Mouse (Mus musculus) embryo, embryonic 10.5 days (tissue): Measurements from ENCODE around the gene Slc36a3.
A peak's percentile ranks its signal among the peaks of the same experiment; 100 is the strongest.
"Not testable (repeated sequence)": the region's sequence is repeated elsewhere in the genome, so short reads cannot be mapped to it uniquely, and the experiment has no call there.

ENCODE experiments used
- DNase-seq: peaks from one replicate; pipeline ENCODE4 v3.0.0-alpha.2; 2015; ENCODE audit warnings: low spot score

Slc36a3 gene

DNA sequence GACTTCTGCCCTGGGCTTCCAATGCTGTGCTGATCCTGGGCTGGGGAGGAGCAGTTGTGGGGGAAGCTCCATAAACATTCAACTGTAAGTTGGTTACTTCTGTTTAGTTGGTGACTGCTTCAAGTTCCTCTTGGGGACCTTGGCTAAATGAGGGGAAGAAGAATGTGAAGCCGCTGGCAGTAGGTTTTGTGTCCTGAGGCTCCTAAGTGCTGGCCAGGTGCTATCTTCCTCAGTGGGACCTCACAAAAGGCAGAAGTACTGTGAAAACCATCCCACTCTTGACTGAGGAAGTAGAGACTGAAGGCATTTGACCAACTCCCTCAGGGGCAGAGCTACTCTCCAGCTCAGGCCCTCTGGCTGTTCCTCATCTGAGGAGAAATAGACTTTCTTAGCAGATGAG lies 44.9 kb downstream of the Slc36a3 start:
- DNase-seq = no peak

DNA sequence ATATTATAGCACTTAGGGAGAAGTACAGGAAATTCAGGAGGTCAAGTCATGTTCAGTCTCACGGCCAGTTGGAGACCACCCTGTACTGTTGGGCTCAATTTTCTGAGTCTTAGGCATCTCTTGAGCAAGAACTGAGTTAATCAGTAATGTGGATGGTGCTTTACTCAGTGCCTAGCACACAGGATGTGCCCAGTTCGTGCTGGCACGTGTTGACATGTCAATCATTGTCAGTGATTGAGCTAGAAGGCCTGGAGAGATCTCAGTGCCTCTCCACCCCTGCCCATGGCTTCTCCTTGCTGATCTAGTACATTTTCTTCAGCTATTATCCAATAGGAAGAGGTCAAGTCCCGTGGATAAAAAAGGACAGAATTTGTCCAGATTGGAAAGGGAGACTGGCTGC lies 46.1 kb downstream of the Slc36a3 start:
- no peak for DNase-seq

DNA sequence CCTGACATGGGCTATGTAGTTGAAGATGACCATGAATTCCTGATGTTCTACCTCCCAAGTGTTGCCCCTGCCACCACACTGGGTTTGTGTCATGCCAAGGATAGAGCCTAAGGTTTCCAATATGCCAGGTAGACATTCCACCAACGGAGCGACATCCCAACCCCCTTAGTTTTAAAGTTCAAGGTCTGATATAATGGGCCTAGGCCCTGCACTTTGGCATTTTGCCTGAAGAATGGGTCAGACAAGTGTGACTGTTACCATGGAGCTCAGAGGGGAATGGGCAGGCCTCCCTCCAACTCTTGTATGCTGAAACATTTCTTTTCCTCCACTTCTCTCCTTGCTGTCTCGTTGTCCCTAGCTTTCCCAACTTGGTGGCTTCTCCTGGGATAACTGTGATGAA lies 48.3 kb downstream of the Slc36a3 start:
- DNase-seq = no peak

DNA sequence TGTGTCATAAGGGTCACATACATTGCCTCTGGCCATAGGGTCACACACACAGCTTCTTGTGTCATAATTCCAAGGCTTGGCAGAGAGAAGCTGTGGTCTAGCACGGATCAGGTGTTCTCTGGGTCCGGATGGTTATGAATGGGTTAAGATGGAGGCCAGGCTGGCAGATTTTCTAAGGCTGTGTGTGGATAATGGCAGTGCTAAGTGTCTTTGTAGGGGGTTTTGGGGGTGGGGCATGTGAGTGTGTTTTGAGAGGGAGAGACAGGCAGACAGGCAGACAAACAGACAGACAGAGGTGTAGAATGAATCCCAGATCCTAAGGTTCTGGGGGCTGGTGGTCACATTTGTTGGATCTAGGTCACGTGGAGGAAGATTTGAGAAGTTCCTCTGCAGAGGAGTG lies 49.5 kb downstream of the Slc36a3 start:
- no peak for DNase-seq

DNA sequence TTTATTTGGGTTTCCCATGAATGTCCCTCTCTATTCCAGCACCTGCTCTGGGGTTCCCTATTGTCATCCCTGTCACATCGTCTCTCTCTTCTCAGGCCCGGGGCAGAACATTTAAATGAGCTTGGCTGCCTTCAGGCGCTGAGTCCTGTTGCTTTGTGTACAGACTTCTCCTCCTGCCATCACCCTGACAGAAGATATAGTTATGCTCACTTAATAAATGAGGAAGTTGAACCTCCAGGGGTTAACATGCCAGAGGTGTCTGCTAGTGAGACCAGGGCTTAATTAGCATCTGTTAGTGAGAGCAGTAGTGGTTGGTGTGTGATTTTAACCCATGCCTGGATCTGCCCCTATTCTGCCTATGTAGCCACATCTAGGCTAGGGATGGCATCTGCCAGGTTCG lies 51.6 kb downstream of the Slc36a3 start:
- no peak for DNase-seq

DNA sequence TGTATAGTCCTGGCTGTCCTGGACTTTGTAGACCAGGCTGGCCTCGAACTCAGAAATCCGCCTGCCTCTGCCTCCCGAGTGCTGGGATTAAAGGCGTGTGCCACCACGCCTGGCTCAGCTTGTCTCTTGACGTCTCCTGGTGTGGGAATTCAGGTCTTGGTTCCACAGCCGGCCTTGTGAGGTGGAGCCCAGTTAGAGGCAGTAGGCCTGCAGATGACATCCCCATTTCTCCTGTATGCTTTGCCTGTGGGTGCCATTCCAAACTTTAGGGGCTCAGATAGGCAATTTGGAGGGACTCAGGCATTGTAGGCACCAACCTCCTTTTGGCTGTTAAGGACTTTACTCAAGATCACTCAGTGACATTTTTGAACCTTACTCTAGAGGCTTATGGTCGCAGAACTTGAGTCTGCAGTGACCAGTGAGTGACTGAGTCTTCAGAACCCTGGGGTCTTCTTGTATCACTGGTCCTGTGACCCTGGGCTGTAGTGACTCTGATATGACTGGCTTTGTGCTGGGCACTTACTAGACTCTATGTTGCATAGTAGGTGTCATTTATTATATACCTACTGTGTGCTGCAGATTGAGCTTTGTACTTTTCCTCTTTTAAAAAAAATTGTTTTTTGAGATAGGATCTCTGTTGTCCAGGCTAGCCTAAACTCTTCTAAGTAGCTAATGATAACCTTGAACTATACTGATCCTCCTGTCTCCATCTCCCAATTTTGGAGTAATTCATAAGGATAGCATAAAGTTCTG lies 52.3 kb downstream of the Slc36a3 start:
- DNase-seq = no peak

DNA sequence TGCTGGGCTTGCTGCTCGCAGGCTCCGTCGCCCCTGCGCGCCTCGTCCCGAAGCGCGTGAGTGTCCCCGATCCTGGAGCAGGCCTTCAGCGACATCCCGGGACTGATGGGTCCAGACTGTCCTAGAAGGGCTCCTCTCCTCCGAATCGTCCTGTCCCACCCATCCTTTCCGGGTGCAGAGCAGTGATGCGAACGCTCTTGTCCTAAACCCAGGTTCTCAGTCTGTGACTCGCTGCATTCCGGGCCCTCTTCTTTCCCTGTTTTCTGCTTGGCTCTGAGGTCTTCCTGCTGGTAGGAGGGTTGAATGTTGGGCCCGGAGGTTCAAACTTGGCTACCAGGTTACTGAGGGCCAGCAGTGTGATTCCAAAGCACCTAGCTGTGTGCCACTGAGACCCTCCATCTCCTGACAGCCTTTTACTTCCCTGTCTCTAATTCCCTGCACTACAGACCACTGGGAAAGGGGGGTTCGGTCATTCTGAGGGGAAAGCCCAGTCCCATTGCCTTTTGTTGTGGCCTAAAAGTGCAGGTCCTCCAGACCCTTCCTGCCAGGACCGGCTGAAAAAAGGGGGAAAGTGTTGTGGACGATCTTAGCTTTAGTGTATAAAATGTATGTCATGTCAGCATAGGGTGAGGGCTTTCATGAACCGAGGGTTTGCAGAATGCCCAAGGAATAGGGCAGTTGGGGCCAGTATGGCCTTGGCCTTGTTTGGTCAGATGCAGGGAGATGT lies 53.2 kb downstream of the Slc36a3 start:
- peak; percentile 15 for DNase-seq

DNA sequence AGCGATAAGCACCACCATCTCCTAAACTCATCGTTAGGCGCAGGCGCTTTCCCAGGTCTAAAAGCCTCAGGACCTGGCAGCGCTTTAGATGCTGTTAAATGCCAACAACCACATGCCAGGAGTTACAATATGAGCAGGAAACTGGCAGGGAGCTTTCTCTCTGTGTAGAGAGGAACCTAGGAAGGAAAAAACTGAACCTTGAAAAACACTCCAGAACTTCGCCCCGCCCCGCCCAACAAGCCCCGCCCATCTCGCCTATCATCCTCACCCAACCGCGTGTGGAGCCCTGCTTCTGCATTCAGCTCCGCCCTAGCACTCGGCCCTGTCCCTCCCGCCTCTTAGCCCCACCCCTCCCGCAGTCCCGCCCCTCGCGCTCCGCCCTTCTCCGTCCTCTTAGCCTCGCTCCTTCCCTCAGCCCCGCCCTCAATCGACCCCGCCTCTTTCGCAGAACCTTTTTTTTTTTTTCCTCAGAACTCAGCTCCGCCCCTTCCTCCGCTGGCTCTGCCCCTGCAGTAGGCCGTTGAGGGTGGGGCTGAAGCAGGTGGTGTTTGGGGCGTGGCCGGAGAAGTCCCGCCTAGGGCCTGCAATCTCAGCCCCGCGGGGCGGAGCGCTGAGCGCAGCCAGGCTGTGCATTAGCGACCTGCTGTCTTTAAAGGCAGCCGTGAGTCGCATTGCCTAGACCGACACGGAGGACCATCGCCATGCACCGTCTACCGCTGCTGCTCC lies 53.9 kb downstream of the Slc36a3 start, which contains the start of gene Gm2a:
Gene Gm2a (plus strand): TSS at position 653 of the 726 bp plus-strand sequence.
- peak; percentile 97 for DNase-seq

DNA sequence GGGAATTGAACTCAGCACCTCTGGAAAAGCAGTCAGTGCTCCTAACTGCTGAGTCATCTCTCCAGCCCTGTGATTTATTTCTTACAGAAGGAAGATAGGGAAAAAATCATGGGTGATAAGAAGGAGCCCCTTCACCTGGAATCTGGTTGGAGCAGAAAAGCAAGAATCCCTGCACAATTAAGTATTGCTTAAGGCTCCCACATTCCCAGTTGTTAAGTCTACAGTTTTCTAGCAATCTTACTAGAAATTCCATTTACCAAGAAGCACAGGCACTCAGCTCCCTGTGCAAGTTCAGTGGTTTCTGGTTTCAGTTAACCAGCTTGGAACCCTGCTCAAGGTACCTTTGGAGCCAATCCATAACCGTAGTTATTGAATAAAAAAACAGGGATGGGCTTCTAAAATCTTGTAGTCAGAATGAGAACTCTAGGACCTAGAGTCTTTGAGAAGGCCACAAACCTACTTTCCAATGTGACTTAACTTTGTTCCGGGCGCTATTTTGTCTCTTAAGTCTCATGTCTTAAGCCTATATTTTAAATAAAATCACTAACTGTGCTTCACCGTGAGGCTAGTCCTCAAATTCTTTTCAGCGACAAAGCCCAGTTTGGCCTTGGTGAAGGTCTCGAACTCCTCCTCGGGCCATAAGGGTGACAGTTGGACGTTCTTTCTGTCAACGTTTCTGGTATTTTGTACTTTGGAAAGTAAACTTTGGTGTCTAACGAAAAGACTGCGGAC lies 54.6 kb downstream of the Slc36a3 start:
- no peak for DNase-seq

DNA sequence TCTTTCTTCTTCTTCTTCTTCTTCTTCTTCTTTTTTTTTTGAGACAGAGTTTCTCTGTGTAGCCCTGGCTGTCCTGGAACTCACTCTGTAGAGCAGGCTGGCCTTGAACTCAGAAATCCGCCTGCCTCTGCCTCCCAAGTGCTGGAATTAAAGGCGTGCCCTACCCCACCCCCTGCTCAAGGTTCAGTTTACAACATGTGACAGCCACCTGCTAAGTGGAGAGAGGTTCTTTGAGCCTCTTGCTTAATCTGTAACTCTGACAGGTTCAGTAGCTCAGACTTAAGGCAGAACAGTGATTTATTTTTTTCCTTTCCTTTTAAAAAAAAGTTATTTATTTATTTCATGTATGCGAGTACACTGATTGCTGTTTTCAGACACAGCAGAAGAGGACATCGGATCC lies 55.2 kb downstream of the Slc36a3 start:
- DNase-seq = not testable (repeated sequence)

DNA sequence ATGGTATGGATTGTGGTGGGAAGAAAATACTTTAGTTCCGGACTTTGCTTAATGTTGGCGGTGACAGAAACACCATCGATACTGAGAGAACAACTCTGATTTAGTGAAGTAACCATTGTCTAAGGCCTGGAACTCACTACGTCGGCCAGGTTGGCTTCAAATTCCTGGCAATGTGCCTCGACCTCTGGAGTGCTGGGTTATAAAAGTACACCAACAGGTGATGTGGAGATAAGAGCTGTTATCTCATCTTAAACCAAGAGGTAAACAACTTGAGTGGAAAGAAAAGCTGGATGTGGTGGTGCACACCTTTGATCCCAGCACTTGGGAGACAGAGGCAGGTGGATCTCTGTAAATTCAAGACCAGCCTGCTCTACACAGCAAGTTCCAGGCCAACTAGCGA lies 58.4 kb downstream of the Slc36a3 start:
- no peak for DNase-seq

DNA sequence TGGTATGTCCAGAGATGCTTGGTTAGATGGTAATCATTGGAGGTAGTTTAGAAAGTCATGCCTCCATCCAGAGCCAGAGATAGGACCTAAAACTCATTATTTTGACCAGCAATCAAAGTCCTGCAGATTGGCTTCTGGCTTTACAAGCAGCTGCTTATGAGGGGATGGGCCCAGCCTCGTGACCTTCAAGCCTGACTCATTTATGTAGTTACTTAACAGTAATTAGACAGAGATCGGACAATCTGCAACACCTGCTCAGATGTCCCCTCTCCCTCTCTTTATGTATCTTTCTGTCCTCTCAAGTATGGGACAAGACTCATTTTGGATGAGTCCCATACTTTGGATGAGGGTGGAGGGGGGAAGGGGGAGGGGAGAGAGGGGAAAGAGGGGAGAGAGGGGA lies 61.6 kb downstream of the Slc36a3 start:
- DNase-seq = no peak

DNA sequence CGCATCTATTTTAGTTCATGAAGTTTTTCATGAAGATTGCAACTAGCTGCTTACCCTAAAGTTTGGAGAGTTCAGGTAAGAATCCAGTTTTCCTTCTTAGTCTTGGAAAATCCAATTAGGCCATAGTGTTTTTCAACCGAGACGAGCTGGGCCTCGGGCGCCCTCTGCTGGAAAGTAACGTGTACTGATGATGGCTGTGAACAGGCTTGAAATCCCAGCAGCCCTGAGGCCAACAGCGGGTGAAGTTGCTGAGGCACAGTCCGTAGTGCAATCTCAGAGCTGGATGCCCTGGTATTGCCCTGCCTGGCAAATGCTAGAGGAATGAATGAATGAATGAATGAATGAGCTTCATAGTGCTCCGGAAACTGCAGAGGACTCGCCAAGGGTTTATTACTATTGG lies 64.5 kb downstream of the Slc36a3 start:
- peak; percentile 89 for DNase-seq

DNA sequence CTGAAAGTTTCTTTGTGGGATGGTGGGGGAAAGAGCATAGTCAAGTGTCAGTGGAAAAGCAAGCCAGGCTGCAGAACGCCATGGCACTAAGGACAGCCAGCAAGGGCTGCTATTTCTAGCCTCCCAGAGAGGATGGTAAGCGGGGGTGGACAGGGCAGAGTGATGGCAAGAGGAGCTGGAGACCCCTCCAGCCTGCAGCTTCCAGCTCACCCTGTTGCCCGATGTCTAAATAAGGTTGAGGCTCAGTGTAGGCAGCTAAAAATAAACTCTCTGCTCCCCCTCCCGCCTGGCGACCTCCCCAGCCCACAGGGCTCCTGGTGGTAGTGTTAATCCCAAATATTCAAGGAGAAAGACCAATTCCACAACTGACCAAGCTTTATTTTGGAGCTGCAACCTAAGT lies 66.1 kb downstream of the Slc36a3 start:
- DNase-seq = no peak

DNA sequence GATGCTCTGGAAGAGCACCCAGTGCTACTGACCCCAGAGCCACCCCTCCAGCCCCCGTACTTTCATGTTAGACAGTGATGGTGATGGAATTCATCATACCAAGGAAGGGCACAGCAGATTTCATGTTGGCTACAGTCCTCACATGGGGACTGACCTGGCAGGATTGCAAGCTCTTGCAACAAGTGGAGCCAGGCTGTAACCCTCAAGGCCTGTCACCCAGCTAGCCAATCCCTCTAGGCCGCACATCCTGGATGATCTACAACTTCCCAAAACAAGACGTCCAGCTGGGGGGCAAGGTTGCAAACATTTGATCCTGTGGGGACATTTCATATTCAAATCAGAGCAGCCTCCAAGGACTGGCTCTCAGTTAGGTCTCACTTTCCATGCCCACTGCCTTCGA lies 66.9 kb downstream of the Slc36a3 start:
- no peak for DNase-seq

DNA sequence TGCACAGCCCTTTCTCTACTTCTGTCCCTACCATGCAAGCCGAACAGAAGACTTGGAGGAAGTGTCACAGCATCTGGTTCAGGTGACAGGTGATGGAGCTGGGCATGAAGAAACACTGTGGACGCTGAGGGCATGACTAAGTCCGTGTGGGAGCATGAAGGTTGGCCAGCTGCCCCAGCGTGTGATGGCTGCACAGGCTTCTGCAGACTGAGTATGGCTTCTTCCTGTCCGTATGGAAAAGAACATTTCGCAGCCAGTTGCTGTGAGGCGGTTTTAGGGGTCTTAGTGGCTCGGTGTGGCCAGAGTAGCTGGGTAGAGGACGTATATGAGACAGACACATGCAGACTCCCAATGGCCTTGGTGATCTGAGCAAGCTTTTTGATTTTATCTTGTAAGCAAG lies 70.3 kb downstream of the Slc36a3 start:
- no peak for DNase-seq

DNA sequence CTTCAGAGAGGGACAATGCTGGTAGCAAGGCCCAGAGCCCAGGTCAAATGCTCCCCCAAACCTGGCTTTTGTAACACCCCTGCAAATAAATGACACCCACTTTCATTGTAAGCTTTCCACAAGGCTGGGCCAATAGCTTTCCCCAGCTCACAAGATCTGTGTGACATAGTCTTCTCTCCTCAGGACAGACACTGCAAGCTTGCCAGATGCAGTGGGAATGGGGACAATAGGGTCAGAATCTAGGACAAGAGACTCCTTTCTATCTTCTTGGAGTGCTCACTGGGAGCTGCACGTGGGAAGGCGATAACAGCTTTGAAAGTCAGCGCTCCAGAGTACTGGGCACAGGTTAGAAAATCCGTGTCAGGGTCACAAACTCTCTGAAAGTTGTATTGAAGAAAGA lies 72.3 kb downstream of the Slc36a3 start:
- DNase-seq = no peak

DNA sequence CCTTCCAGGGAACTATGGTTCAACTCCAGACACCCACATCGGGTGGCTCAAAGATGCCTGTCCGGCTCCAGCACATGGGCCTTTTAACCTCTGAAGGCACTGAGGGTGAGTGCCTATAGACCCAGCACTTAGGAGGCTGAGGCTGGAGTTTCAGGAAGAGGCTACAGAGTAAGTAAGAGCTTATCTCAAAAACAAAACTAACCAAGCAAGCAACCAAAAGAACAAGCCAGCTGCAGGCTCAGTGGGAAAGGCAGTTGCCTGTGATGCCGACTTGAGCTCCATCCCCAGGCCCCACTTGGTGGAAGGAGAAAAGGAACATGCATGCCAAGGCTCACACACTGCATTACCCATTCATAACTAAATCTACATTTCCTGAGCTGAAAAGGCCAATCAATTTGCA lies 73.0 kb downstream of the Slc36a3 start:
- no peak for DNase-seq

DNA sequence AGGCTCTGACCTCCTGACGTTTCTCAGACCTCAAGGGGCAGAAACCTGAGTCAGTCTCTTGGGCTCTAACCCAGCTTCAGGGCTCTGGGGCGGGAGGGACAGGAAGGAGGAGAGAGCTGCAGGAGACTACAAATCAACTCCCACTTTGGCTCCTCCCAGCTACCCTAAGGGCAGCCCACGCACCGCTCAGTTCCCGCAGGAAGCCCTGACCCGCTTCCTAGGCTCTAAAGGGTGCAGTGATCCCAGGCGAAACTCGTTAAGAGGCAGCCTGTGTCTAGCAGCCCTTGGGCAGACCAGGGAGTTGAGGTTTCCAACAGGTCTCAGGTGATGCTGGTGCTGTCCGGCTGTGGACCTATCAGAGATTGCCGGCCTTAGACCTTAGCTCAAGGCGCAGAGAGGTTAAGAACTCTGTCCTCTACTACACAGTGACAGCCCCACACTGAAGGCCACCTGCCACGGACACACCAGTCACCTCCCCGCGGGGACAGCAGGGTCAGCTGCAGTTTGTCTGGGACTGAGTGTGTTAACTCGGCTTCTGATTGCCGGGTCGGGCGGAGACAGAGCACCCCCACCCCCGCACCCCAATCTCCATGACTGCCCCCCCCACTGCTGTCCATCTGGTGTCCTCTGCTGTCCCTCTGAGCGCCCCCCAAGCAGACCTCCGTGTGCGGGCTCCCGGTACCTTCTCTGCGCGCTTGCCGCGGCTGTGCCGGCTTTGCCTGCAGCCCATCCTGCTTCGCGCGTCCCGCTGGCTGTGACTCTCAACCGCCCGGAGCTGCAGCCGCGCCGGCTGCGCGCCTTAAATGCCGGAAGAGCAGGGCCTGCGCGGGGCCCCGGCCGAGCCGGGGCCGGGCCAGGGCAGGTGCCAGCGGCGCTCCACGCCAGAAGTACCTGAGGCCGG lies 73.9 kb downstream of the Slc36a3 start, which contains the start of gene Ccdc69:
Gene Ccdc69 (minus strand): TSS at position 801 of the 901 bp plus-strand sequence.
- peak; percentile 66 for DNase-seq

DNA sequence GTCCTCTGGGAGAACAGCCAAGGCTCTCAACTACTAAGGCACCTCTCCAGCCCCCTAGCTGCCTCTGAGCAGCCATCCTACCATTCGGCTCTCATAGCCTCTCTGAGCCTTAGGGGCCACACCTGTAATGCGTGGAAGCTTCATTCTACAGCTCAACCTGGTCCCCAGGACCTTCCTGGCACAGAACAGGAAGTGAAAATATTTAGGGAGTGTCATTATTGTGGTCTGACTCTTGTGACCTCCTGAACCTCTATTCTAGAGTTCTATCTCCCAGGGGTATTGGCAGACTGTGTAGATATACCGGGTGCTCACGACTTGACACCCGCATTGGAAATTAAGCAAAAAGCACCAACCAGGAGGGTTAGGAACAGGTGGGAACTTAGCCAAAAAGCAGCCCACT lies 75.3 kb downstream of the Slc36a3 start:
- DNase-seq = no peak

DNA sequence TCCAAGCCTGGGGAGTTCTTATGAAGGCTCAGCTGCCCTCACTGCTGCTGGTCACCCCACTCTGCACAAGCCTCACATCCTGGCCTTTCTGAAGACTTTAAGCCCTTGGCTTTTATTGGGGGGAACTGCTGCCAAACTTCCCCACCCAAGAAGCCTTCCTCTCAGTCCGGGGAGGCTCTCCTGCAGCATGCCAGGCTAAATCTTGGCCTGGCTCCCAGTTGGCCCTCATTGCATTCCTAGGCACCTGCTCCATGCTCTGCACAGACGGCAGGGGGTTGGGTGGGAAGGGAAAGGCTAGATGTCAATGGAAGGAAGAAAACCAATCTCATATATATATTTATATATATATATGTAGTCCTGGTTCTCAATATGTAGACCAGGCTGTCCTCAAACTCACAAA lies 75.9 kb downstream of the Slc36a3 start:
- no peak for DNase-seq
